Mouse (Mus musculus): Measurements from ENCODE around the gene Coq8a. TPM values are rescaled to one million over a fixed set of nuclear protein-coding genes. Genes with fewer than 3 reads are reported as not detected.

Gene Coq8a
- polyA plus RNA-seq, 1 experiment: 37.6 TPM

- peak; percentile 50 for DNase-seq
- 0 out of 2 replicates have a peak, but pooled peaks have one; percentile 7 for TF ChIP-seq CTCF (IDR thresholded peaks at IDR 0.05; ENCODE audit: insufficient read depth, low read length)
- no peak for TF ChIP-seq POLR2A (IDR thresholded peaks at IDR 0.05; ENCODE audit: borderline replicate concordance, extremely low read depth, low read depth, low read length)
- H3K4me3 ChIP-seq (replicated peaks; ENCODE audit: extremely low read depth, low read depth, low read length): peak overlapping the region; percentile 4
- no peaks in the 10 kb centered on the region for H3K4me1 ChIP-seq (ENCODE audit: control insufficient read depth, insufficient read depth, low read length)
- 6% methylated on average over 12 of the region's 12 CpGs for WGBS
These were observed 26.9 kb upstream of the Coq8a start for GRCm38 (mm10) chr1:180226221-180226713.

GRCm38 (mm10) chr1:180225500-180226220 is 26.3 kb upstream of the Coq8a start:
- 15% methylated on average over 21 of the region's 21 CpGs for WGBS
- Histone ChIP-seq H3K4me1 (ENCODE audit: control insufficient read depth, insufficient read depth, low read length) (no peaks in the 10 kb centered on the region), H3K4me3 (replicated peaks; ENCODE audit: extremely low read depth, low read depth, low read length) (peak overlapping the region; percentile 4)
- DNase-seq: peak; percentile 59
- TF ChIP-seq POLR2A (IDR thresholded peaks at IDR 0.05; ENCODE audit: borderline replicate concordance, extremely low read depth, low read depth, low read length): no peak
- TF ChIP-seq CTCF (IDR thresholded peaks at IDR 0.05; ENCODE audit: insufficient read depth, low read length): no peak

GRCm38 (mm10) chr1:180222007-180222406 is 22.6 kb upstream of the Coq8a start:
- TF ChIP-seq POLR2A (IDR thresholded peaks at IDR 0.05; ENCODE audit: borderline replicate concordance, extremely low read depth, low read depth, low read length): no peak
- H3K4me3 ChIP-seq (replicated peaks; ENCODE audit: extremely low read depth, low read depth, low read length): no peak overlapping the region
- DNase-seq: no peak
- no peaks in the 10 kb centered on the region for H3K4me1 ChIP-seq (ENCODE audit: control insufficient read depth, insufficient read depth, low read length)
- WGBS: 50% methylated on average over 1 of the region's 1 CpGs

DNA sequence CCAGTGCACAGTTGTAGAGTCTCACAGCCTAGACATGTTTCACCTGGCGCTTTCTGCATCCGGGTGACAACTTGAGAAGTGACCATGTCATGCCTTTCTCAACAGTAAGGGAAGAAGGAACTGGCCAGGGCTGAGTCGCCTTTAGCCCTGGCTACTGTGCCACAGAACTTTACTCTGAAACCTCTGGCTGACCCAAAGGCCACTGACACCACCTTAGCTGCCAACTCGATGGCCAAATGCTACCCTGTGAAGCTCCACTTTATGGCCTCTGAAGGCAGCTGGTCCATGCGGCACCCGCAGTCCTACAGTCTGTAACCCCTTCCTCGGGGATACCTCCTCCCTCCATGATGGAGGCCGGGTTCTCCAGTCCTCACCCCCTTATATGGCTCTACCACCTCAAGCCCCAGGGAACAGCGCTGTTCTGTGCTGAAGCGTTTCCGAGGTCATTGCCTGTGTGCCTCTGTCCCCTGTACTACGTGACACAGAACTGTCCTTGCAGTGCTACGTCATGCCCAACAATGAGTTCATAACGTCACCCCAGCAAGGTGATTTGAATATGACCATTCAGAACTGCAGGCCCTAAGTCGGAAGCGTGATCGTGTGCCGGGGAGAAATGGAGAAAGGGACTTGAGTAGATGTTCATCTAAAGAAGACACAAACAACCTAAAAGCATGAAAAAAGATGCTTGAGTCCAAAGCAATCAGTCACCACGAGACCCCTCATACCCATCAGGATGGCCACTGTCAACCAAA is 21.6 kb upstream of the Coq8a start:
- TF ChIP-seq POLR2A (IDR thresholded peaks at IDR 0.05; ENCODE audit: borderline replicate concordance, extremely low read depth, low read depth, low read length) (no peak), CTCF (IDR thresholded peaks at IDR 0.05; ENCODE audit: insufficient read depth, low read length) (no peak)
- Histone ChIP-seq H3K4me1 (ENCODE audit: control insufficient read depth, insufficient read depth, low read length) (no peaks in the 10 kb centered on the region), H3K4me3 (replicated peaks; ENCODE audit: extremely low read depth, low read depth, low read length) (no peak overlapping the region)
- DNase-seq: no peak
- WGBS: 89% methylated on average over 19 of the region's 19 CpGs

DNA sequence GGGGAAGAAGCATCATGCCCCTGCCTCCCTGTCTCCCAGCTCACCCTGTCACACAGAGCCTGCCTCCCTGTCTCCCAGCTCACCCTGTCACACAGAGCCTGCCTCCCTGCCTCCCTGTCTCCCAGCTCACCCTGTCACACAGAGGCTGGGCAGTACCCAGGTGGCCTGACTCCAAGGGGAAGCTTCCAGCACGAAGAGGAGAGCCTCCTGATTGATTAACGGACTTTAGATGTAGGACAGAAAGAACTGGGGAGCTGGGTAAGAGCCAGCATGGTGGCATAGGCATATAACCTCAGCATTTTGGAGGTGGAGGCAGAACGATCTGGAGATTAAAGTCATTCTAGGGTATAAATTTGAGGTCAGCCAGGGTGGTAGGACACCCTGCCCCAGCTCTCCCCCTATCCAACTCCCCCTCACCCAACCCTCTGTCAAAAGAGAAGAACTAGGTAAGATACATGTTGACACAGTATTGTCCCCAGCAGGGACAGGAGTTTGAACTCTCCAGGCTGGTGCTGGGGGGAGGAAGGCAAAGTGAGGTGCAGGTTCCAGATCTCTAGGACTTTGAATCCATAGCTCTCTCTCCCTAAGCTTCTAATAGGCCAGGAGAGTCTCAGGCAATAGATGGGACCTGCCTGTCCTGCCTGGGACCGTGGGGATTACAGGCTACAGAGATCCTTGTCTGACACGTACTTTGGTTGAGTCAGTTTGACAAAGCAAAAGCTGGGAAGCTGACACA is 17.3 kb upstream of the Coq8a start:
- TF ChIP-seq POLR2A (IDR thresholded peaks at IDR 0.05; ENCODE audit: borderline replicate concordance, extremely low read depth, low read depth, low read length) (no peak), CTCF (IDR thresholded peaks at IDR 0.05; ENCODE audit: insufficient read depth, low read length) (no peak)
- DNase-seq: no peak
- no peaks in the 10 kb centered on the region for H3K4me1 ChIP-seq (ENCODE audit: control insufficient read depth, insufficient read depth, low read length)
- H3K4me3 ChIP-seq (replicated peaks; ENCODE audit: extremely low read depth, low read depth, low read length): no peak overlapping the region
- 61% methylated on average over 5 of the region's 5 CpGs for WGBS

DNA sequence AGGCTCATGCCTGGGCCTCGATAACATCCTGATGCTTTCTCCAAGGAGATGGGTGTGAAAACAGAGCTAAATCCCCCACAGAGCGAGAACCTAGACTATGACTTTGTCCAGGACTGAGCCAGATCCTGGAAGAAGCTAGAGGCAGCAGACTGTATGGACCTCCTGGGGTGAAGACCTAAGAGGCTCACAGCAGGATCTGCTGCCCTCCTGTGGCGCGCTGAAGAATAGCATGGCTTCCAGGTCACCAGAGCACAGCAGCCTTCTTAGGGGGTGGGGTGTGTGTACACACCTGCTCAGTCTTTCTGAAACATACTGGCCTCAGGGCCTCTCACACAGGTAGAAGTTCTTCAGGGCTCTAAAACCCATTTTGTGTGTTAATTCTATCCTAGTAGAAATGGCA is 15.6 kb upstream of the Coq8a start:
- Histone ChIP-seq H3K4me3 (replicated peaks; ENCODE audit: extremely low read depth, low read depth, low read length) (no peak overlapping the region), H3K4me1 (ENCODE audit: control insufficient read depth, insufficient read depth, low read length) (no peaks in the 10 kb centered on the region)
- 19% methylated on average over 4 of the region's 4 CpGs for WGBS
- TF ChIP-seq CTCF (IDR thresholded peaks at IDR 0.05; ENCODE audit: insufficient read depth, low read length) (peak; percentile 98), POLR2A (IDR thresholded peaks at IDR 0.05; ENCODE audit: borderline replicate concordance, extremely low read depth, low read depth, low read length) (no peak)
- DNase-seq: peak; percentile 69

- Histone ChIP-seq H3K4me3 (replicated peaks; ENCODE audit: extremely low read depth, low read depth, low read length) (no peak overlapping the region), H3K4me1 (ENCODE audit: control insufficient read depth, insufficient read depth, low read length) (no peaks in the 10 kb centered on the region)
- no peak for TF ChIP-seq CTCF (IDR thresholded peaks at IDR 0.05; ENCODE audit: insufficient read depth, low read length)
- TF ChIP-seq POLR2A (IDR thresholded peaks at IDR 0.05; ENCODE audit: borderline replicate concordance, extremely low read depth, low read depth, low read length): no peak
- WGBS: 75% methylated on average over 5 of the region's 5 CpGs
- no peak for DNase-seq
These were observed 13.5 kb upstream of the Coq8a start for GRCm38 (mm10) chr1:180212911-180213310.

DNA sequence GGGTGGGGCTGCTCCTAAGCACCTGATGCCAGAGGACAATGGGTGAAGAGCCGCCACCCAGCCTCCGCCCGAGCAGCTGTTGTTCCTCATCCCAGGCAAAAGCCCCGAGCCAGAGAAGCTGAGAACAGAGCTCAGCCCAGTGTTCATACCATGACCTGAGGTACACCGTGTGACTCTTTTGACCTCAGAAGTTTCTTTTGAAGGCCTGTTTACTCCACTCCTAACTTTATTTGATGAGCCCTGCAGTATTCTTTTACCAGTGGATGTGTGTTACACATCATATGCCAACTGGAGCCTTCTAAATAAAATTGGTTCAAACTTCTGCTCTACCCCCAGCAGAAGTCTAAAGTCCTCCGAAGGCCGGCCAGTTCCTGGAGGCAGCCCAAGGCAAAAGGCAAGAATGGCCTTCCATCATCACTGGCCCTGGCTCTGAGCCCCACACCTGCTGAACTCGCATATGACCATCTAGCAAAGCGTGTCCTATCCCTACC is 11.4 kb upstream of the Coq8a start:
- H3K4me3 ChIP-seq (replicated peaks; ENCODE audit: extremely low read depth, low read depth, low read length): no peak overlapping the region
- DNase-seq: no peak
- 81% methylated on average over 9 of the region's 9 CpGs for WGBS

GRCm38 (mm10) chr1:180210031-180210432 is 10.6 kb upstream of the Coq8a start:
- no peak overlapping the region for H3K4me3 ChIP-seq (replicated peaks; ENCODE audit: extremely low read depth, low read depth, low read length)
- H3K4me1 ChIP-seq (ENCODE audit: control insufficient read depth, insufficient read depth, low read length): no peaks in the 10 kb centered on the region
- TF ChIP-seq CTCF (IDR thresholded peaks at IDR 0.05; ENCODE audit: insufficient read depth, low read length) (no peak), POLR2A (IDR thresholded peaks at IDR 0.05; ENCODE audit: borderline replicate concordance, extremely low read depth, low read depth, low read length) (no peak)
- 61% methylated on average over 4 of the region's 4 CpGs for WGBS
- DNase-seq: no peak

More for the DNA sequence above, 11.4 kb upstream of the Coq8a start:
- H3K4me1 ChIP-seq (ENCODE audit: control insufficient read depth, insufficient read depth, low read length): no peaks in the 10 kb centered on the region
- TF ChIP-seq POLR2A (IDR thresholded peaks at IDR 0.05; ENCODE audit: borderline replicate concordance, extremely low read depth, low read depth, low read length) (no peak), CTCF (IDR thresholded peaks at IDR 0.05; ENCODE audit: insufficient read depth, low read length) (no peak)

Measured in lung, adult 2 months (tissue).